Mouse (Mus musculus) hindbrain, postnatal 0 days (tissue): ENCODE data around the gene Pjvk. TPM values are rescaled to one million over a fixed set of nuclear protein-coding genes. Genes with fewer than 3 reads are reported as not detected.

Experiments
- ATAC-seq: fragments of 200-750 bp; cut with Nextera tagmentation; 2 replicates; pipeline ENCODE4 v1.8.0; 2017; ENCODE audit warnings: mild to moderate bottlenecking, moderate TSS enrichment, moderate library complexity
- DNase-seq: peaks from one replicate; pipeline ENCODE4 v3.0.0-alpha.2; 2015; ENCODE audit warnings: low spot score
- H3K27ac ChIP-seq: fragments of 300-500 bp; sonication (generic); 2 replicates; pipeline ENCODE4 v1.5.1; 2014; ENCODE audit warnings: mild to moderate bottlenecking
- H3K27me3 ChIP-seq: fragments of 300-500 bp; sonication (generic); 2 replicates; pipeline ENCODE4 v1.6.1; 2014; ENCODE audit warnings: low read length, mixed read lengths; ENCODE audit not compliant: insufficient read depth
- H3K36me3 ChIP-seq: fragments of 300-500 bp; sonication (generic); 2 replicates; pipeline ENCODE4 v1.6.1; 2014; ENCODE audit warnings: low read length, mixed read lengths; ENCODE audit not compliant: insufficient read depth
- H3K4me1 ChIP-seq: fragments of 300-500 bp; sonication (generic); 2 replicates; pipeline ENCODE4 v1.6.1; 2014; ENCODE audit warnings: antibody characterized with exemption, low read length, mixed read lengths; ENCODE audit not compliant: insufficient read depth
- H3K4me2 ChIP-seq: fragments of 300-500 bp; sonication (generic); 2 replicates; pipeline ENCODE4 v1.6.1; 2014; ENCODE audit warnings: low read depth, mild to moderate bottlenecking, low read length, moderate library complexity, mixed read lengths
- H3K4me3 ChIP-seq: fragments of 300-500 bp; sonication (generic); 2 replicates; pipeline ENCODE4 v1.5.1; 2014; ENCODE audit warnings: low read length
- H3K9ac ChIP-seq: fragments of 300-500 bp; sonication (generic); replicated peaks from 2 replicates; pipeline ENCODE4 v1.6.1; 2014; ENCODE audit warnings: mild to moderate bottlenecking, low read length, moderate library complexity, mixed read lengths
- H3K9me3 ChIP-seq: fragments of 300-500 bp; sonication (generic); 2 replicates; pipeline ENCODE4 v1.6.1; 2016; ENCODE audit warnings: low read length, mixed read lengths
- CTCF ChIP-seq: IDR thresholded peaks from 2 replicates; pipeline ENCODE4 v1.5.1; 2016; ENCODE audit warnings: antibody characterized with exemption, control low read depth, low read depth
- WGBS: fragments of 180-500 bp; shearing (Covaris S2); extraction: QIAGEN DNeasy Blood & Tissue Kit; methylation state at CpG from one replicate; pipeline ENCODE4 v1.1.7; 2014; 5-methylcytosine and 5-hydroxymethylcytosine counted together
- polyA plus RNA-seq: library from polyadenylated mRNA; unstranded; fragments of >200 nt; fragmentation: Nextera tagmentation; extraction: Ambion mirVana; gene quantifications from 2 replicates; pipeline ENCODE4 v1.2.1, GENCODE M21; 2015
- total RNA-seq: library from RNA; depleted of rRNA; stranded (reverse); fragments of >200 nt; gene quantifications from 2 replicates; pipeline ENCODE4 v1.2.3, GENCODE M21; 2014

The Pjvk gene
- total and polyA plus RNA-seq, 2 experiments from 2014 or later, result 0.37 to 0.63 TPM

GRCm38 (mm10) chr2:76686986-76687385 lies 38.7 kb downstream of the Pjvk start:
- DNase-seq, result no peak
- Histone ChIP-seq H3K4me3 (no peak overlapping the region), H3K27me3 (no peaks in the 10 kb centered on the region), H3K9ac (no peak overlapping the region), H3K4me1 (no peaks in the 10 kb centered on the region), H3K36me3 (peaks cover 43% of the 10 kb centered on the region), H3K4me2 (no peak overlapping the region), H3K9me3 (no peaks in the 10 kb centered on the region), H3K27ac (no peak overlapping the region)
- WGBS, result 98% methylated on average over 3 of the region's 3 CpGs
- ATAC-seq, result no peak
- no peak for TF ChIP-seq CTCF

- peaks cover 44% of the 10 kb centered on the region for H3K36me3 ChIP-seq
- H3K27me3 ChIP-seq, result no peaks in the 10 kb centered on the region
- H3K27ac ChIP-seq, result no peak overlapping the region
- H3K9me3 ChIP-seq, result no peaks in the 10 kb centered on the region
- H3K4me2 ChIP-seq, result no peak overlapping the region
- no peak for ATAC-seq
- DNase-seq, result no peak
- WGBS, result 86% methylated on average over 3 of the region's 3 CpGs
- H3K4me1 ChIP-seq, result no peaks in the 10 kb centered on the region
- H3K9ac ChIP-seq, result no peak overlapping the region
- TF ChIP-seq CTCF, result no peak
- no peak overlapping the region for H3K4me3 ChIP-seq
These were observed 39.3 kb downstream of the Pjvk start for GRCm38 (mm10) chr2:76687608-76688007.

DNA sequence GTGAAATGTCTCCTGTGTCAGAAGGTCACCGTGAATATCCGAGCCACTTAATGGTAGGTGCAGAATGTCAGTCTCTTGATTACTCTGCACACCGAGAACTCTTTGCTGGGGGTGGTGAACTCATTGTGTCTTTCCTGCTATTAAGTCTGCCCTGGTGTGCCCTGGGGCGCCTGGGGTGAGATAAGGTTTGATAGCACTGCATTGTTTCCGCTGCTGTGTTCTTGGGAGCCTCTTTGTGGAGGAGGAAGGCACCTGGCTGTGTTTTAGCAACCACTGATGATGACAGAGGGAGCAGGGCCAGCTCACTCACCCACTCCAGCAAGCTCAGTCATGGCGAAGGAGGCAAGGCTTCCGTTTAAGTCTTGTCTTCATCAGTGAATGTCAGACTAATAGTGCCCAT lies 39.9 kb downstream of the Pjvk start:
- no peak for TF ChIP-seq CTCF
- no peak overlapping the region for H3K27ac ChIP-seq
- H3K9me3 ChIP-seq, result no peaks in the 10 kb centered on the region
- no peak overlapping the region for H3K4me3 ChIP-seq
- WGBS, result 74% methylated on average over 7 of the region's 7 CpGs
- H3K27me3 ChIP-seq, result no peaks in the 10 kb centered on the region
- no peaks in the 10 kb centered on the region for H3K4me1 ChIP-seq
- no peak overlapping the region for H3K9ac ChIP-seq
- no peak for DNase-seq
- no peak overlapping the region for H3K4me2 ChIP-seq
- H3K36me3 ChIP-seq, result peaks cover 44% of the 10 kb centered on the region
- ATAC-seq, result no peak

GRCm38 (mm10) chr2:76690436-76691204 lies 42.3 kb downstream of the Pjvk start:
- Histone ChIP-seq H3K4me3 (no peak overlapping the region), H3K4me2 (no peak overlapping the region), H3K27ac (no peak overlapping the region), H3K4me1 (no peaks in the 10 kb centered on the region), H3K27me3 (no peaks in the 10 kb centered on the region), H3K36me3 (peaks cover 56% of the 10 kb centered on the region), H3K9ac (no peak overlapping the region), H3K9me3 (no peaks in the 10 kb centered on the region)
- TF ChIP-seq CTCF, result no peak
- 81% methylated on average over 12 of the region's 12 CpGs for WGBS
- no peak for DNase-seq
- no peak for ATAC-seq

GRCm38 (mm10) chr2:76693765-76694164 lies 45.5 kb downstream of the Pjvk start:
- Histone ChIP-seq H3K36me3 (peaks cover 39% of the 10 kb centered on the region), H3K9me3 (no peaks in the 10 kb centered on the region), H3K4me3 (no peak overlapping the region), H3K27me3 (no peaks in the 10 kb centered on the region), H3K9ac (no peak overlapping the region), H3K27ac (no peak overlapping the region), H3K4me1 (no peaks in the 10 kb centered on the region), H3K4me2 (no peak overlapping the region)
- DNase-seq (no peak), ATAC-seq (no peak)
- no peak for TF ChIP-seq CTCF
- 80% methylated on average over 5 of the region's 5 CpGs for WGBS

DNA sequence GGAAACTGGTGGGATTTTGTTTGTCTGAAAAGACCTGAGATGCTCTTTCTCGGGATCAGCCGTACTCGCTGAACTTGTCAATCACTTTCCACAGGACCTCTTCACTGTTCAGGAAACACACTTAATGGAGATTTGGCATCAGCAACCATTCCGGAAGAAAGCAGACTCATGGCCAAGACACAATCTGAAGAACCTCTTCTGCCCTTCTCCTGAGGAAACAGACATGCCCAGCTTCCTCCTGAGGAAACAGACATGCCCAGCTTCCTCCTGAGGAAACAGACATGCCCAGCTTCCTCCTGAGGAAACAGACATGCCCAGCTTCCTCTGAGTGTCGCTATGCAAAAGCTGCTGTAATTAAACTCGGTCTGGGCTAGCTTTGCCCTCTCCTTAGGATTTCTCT lies 47.0 kb downstream of the Pjvk start:
- no peak overlapping the region for H3K4me3 ChIP-seq
- H3K9ac ChIP-seq, result no peak overlapping the region
- H3K36me3 ChIP-seq, result peaks cover 38% of the 10 kb centered on the region
- no peaks in the 10 kb centered on the region for H3K27me3 ChIP-seq
- no peak for TF ChIP-seq CTCF
- no peaks in the 10 kb centered on the region for H3K4me1 ChIP-seq
- 90% methylated on average over 6 of the region's 6 CpGs for WGBS
- no peak overlapping the region for H3K4me2 ChIP-seq
- no peaks in the 10 kb centered on the region for H3K9me3 ChIP-seq
- H3K27ac ChIP-seq, result no peak overlapping the region
- no peak for ATAC-seq
- no peak for DNase-seq

GRCm38 (mm10) chr2:76702188-76702587 lies 53.9 kb downstream of the Pjvk start:
- Histone ChIP-seq H3K4me1 (no peaks in the 10 kb centered on the region), H3K27ac (no peak overlapping the region), H3K27me3 (no peaks in the 10 kb centered on the region), H3K9me3 (no peaks in the 10 kb centered on the region), H3K4me2 (no peak overlapping the region), H3K9ac (no peak overlapping the region), H3K36me3 (0 out of 2 replicates have a peak, but pooled peaks cover 3% of the 10 kb centered on the region), H3K4me3 (no peak overlapping the region)
- no peak for DNase-seq
- TF ChIP-seq CTCF, result no peak
- ATAC-seq, result no peak
- 92% methylated on average over 3 of the region's 3 CpGs for WGBS
